Mouse (Mus musculus): Measurements from ENCODE around the gene Lce1d.
"Not testable (repeated sequence)": the region's sequence is repeated elsewhere in the genome, so short reads cannot be mapped to it uniquely, and the experiment has no call there.

Lce1d gene

DNA sequence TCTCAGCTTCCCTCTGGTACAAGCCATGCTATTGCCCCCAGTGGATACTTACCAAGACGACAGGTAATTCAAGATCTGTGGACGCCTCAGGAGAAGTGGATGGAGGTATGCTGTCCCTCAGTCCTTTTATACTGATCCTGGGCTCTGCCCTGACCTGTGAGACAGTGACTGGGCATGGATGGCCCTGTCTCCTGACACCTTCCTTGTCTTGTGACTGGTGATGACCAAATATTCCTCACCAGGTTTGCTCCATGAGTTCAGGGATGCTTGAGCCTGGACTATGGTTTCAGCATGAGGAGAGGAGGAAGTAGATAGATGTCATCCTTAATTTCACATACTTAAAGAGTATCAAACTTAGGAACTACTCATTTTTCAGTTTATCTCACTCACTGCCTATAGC, at the start of gene Lce1d:
Gene Lce1d, minus strand, starts transcription at position 101 of the 400 bp plus-strand sequence.
- no peak for DNase-seq (ENCODE audit: low read depth, low spot score)

DNA sequence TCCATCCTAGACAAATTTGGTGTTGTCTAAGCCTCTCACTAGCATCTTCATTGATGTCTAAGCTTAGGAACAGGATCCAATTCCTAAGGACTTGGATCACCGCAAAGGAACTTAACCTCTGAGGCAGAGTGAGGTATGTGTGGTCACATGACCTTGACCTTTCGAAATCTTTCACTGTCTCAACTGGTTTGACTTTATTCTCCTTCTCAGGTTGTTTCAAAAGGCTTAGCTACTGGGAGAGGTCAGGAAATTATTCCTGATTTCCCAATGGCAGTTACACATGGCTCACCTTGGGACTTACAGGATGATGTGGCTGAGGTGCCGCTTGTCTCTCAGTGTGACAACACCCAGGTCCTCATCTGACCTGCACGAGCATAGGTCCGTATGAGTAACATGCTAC, 35.6 kb upstream of the Lce1d start:
- DNase-seq (ENCODE audit: low read depth, low spot score), result no peak

DNA sequence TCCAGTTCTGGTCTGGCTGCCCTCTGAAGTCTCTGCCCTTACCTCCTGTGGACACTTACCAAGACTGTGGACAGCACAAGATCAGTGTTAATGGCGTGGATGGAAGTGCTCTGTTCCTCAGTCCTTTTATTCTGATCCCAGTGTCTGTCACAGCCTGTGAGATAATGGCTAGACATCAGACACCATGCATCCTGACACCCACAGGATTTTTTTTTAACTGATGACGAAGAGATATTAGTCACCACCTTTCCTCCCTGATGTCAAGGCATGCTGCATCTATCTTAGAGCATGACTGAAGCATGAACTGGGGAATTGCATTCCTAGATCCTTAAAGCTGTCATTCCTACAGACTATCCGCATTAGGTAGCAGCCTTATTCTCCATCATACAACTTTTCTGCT, 33.2 kb upstream of the Lce1d start, which contains the start of gene Lce1f:
Gene Lce1f, minus strand, starts transcription at position 101 of the 400 bp plus-strand sequence.
- DNase-seq (ENCODE audit: low read depth, low spot score), result no peak

DNA sequence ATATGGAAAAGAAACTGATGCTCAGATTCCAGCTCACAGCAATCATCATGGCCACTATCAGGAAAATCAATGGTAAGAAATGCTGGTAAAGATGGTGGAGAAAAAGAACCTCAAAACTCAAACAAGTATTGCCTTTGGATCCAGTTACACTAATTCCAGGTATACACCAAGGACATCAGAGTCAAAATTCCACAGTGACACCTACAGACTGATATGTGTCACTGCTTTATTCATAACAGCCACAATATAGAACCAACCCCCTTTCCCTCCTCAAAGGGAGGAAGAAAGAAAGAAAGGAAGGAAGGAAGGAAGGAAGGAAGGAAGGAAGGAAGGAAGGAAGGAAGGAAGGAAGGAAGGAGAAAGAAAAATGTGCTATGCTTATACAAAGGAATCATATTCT, 28.1 kb upstream of the Lce1d start:
- DNase-seq (ENCODE audit: low read depth, low spot score), result no peak

DNA sequence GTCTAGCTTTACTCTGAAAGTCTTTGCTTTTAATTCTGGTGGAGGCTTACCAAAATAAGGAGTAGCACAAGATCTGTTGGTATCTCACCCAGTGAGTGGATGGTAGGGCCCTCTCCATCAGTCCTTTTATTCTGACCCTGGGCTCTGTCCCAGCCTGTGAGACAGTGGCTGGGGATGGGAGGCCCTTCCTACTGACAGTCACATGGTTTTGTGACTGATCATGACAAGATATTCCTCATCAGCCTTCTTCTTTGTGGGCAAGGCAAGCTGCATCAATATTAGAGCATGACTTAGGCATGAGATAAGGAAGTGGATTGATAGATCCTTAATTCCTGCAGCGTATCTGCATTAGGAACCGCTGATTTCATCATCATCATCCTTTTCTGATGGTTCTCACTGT, 22.0 kb upstream of the Lce1d start, which contains the start of gene Lce1e:
Gene Lce1e, minus strand, starts transcription at position 101 of the 400 bp plus-strand sequence.
- no peak for DNase-seq (ENCODE audit: low read depth, low spot score)

DNA sequence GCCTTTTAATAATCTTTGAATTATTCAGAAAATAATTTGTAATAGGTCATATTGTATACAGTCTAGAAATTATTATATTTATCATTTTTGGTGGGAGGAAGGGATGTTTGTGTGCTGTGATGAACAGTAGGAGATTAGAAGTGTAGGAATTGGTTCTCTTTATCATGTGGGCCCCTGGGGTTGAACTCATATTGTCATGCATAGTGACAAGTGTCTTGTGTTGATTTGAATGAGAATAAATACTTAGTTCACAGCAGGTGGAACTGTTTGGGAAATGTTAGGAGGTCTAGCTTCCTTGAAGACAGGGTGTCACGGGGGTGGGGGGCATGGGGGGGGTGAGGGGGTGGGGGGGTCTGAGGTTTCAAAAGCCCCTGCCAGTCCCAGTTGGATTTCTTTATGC, 7.6 kb upstream of the Lce1d start:
- no peak for DNase-seq (ENCODE audit: low read depth, low spot score)

DNA sequence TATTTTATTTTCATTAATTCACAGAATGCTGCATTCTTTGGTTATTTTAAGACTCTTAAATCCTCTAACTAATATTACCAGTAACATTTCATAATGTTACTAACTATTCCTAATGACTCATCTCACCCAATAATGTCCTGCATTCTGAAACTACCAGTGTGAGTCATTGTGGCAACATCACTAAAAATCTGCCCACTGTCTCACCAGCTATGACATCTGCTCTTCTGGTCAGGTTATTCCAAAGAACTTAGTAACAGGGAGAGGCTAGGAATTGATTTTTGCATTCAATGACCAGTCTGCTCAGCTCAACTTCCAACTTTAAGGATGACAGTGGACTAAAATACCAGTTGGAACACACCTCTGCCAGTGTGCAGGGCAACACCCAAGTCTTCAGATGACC, 4.7 kb upstream of the Lce1d start:
- no peak for DNase-seq (ENCODE audit: low read depth, low spot score)

DNA sequence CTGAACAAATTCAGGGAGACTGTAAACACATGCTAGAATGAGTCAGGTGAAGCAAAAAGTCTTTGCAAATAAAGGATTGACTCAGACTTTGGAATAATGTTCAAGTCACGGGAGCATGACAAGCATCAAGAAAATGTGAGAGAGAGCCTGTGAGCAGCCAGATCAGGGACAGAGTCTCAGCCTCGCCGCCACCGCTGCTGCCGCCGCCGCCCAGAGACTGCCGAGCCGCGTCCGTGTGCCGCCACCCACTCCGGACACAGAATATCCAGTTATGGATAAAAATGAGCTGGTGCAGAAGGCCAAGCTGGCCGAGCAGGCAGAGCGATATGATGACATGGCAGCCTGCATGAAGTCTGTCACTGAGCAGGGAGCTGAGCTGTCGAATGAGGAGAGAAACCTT, 2.1 kb upstream of the Lce1d start:
- DNase-seq (ENCODE audit: low read depth, low spot score), result not testable (repeated sequence)

DNA sequence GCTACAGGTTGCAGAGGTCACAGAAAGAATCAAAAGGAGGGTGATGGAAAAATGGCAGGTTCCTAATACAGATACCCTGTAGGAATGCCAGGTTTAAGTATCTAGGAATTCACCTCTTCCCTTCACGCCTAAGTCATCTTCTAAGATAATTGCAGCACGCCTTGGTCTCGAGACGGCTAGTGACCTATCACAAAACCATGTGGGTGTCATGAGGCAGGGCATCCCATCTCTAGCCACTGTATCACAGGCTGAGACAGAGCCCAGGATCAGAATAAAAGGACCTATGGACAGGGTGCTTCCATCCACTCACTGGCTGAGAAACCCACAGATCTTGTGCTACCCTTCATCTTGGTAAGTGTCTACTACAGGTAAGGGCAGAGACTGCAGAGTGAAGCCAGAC, 8.1 kb downstream of the Lce1d start, which contains the start of gene Lce1c:
Gene Lce1c, plus strand, starts transcription at position 301 of the 400 bp plus-strand sequence.
- no peak for DNase-seq (ENCODE audit: low read depth, low spot score)

DNA sequence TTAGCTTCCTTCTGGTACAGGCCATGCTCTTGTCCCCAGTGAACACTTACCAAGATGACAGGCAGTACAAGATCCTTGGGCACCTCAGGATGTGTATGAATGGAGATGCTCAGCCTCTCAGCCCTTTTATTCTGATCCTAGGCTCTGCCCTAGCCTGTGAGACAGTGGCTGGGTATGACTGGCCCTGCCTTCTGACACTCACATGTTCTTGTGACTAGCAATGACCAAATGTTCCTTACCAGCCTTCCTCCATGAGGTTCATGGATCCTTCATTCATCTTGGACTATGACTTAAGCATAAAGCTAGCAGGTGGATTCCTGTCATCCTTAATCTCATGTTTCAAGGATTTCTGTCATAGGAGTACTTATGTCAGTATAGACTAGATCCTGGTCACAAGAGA, 16.8 kb downstream of the Lce1d start, which contains the start of gene Lce1a2:
Gene Lce1a2, minus strand, starts transcription at position 101 of the 400 bp plus-strand sequence.
- no peak for DNase-seq (ENCODE audit: low read depth, low spot score)

DNA sequence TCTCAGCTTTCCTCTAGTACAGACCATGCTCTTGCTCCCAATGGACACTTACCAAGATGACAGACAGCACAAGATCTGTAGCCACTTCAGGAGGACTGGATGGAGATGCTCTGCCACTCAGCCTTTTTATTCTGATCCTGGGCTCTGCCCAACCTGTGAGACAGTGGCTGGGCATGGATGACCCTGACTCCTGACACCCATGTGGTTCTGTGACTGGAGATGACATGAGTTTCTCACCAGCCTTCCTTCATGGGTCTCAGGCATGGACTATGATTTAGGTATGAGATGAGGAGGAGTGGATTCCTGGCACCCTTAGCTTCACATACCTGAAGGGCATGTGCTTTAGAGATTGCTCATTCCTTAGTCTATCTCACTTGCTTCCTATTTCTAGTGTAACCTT, 30.2 kb downstream of the Lce1d start, which contains the start of gene Lce1b:
Gene Lce1b, minus strand, starts transcription at position 101 of the 400 bp plus-strand sequence.
- DNase-seq (ENCODE audit: low read depth, low spot score), result no peak

DNA sequence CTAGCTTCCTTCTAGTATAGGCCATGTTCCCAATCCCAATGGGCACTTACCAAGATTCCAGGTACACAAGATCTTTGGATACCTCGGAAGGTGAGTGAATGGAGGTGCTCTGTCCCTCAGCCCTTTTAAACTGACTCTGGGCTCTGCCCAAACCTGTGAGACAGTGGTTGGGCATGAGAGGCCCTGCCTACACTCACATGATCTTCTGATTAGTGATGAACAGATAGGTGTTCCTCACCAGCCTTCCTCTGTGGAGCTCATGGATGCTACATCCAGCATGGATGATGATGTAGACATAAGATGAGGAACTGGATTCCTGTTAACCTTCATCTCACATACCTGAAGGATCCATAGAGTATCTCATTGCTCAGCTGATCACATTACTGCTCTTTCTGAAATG, 38.8 kb downstream of the Lce1d start, which contains the start of gene Lce1a1:
Gene Lce1a1, minus strand, starts transcription at position 101 of the 400 bp plus-strand sequence.
- DNase-seq (ENCODE audit: low read depth, low spot score), result no peak

DNA sequence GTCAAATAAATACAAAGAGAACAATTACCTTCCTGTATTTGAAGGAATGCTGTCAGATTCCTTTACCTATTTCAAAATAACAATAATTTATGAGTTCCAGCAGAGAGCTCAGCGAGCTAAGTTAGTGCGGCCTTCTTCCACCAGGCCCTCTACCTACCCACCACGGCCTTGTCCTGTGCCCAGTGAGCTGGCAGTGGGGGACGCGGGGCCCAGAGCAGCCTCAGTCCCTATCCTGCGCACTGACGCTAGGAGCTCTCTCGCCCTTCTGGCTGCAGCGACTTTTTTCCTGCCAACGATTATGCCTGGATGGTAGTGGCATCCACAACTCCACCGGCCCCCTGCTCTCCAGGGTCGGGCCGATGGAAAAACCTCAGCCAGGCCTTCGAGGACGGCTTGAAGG, 47.2 kb downstream of the Lce1d start:
- DNase-seq (ENCODE audit: low read depth, low spot score), result no peak

DNA sequence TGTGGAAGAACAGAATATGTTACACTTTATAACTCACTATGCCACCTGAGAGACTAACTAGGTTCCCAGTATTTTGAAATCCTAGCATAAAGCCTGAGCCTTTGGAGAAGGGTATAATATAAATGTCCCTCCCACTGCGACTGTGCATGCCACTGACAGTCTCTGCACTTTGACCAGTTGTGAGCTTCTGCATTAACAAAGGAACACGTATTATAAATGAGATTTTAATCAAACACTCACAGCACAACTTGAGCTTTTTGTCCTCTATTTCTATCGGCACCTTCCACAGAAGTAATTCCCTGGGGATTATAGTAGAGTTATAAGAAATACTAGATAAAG, 48.4 kb downstream of the Lce1d start:
- DNase-seq (ENCODE audit: low read depth, low spot score), result no peak

DNA sequence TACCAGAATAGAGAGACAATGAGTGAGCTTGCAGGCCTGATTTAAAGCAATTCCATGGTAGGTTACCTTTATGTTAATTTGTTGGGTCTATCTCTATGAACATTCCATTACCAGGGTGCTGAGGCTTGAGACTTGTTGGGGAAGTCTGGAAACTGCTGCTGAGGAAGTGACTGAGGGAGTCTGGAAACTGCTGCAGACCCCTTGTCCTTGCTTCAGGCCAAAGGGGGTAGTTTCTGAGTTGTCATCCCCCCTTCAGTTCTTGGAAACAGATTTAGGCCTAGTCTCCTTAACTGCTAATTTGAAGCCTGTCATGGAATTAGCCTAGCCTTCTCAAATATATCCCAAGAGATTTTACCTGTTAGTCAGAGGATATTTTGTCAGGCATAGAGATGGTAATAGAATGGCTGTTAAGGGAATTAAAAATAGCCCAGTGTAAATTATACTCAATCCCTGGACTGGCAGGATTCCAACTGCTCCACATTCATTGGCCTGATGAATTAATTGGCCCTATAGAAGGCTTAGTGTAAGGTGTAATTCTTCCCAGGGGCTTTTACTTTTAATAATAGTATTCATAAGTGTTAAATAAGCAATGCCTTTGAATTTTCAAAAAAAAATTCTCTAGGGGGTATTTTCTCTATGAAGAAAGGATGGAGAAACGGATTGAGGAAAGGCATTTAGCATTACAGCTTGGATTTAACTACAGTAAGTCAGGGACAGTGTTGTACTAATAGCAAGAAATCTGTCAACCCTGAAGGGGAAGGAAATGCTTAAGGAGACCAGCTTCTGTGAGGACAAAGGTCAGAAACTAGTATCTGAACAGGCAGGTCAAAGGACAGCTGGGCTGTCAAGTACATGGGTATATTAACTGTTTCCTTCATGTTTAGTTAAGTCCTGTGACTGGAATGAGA, 49.0 kb downstream of the Lce1d start:
- DNase-seq (ENCODE audit: low read depth, low spot score), result no peak

Measured in A20 (cell line).